Mouse (Mus musculus): Measurements from ENCODE around the gene Stap2. TPM values are rescaled to one million over a fixed set of nuclear protein-coding genes. Genes with fewer than 3 reads are reported as not detected.

The Stap2 gene
- polyA plus RNA-seq, 1 experiment from 2014 or later, result 25.4 TPM

- peaks cover 4% of the 10 kb centered on the region; the same call in 1 of the 2 replicates for H3K27me3 ChIP-seq (ENCODE audit: control insufficient read depth, insufficient read depth, low read depth, low read length)
- peaks cover 15% of the 10 kb centered on the region for H3K4me1 ChIP-seq (replicated peaks; ENCODE audit: control insufficient read depth, insufficient read depth, low read length)
- H3K27ac ChIP-seq (ENCODE audit: low read length), result peak within 1 kb of the TSS; percentile 99
- peak within 1 kb of the TSS; percentile 69 for H3K4me3 ChIP-seq (ENCODE audit: low read length)
- peaks cover 9% of the 10 kb centered on the region for H3K36me3 ChIP-seq (ENCODE audit: control insufficient read depth, insufficient read depth, low read length)
- under 1% methylated on average over 46 of the region's 46 CpGs for WGBS
- H3K9me3 ChIP-seq (ENCODE audit: control insufficient read depth, low read length), result no peaks in the 10 kb centered on the region
- H3K4me2 ChIP-seq (ENCODE audit: low read depth, low read length), result peak within 1 kb of the TSS; percentile 64
- ATAC-seq (ENCODE audit: low read depth), result peak; percentile 93
- H3K9ac ChIP-seq (ENCODE audit: low read length), result peak within 1 kb of the TSS; percentile 76
Observed at GRCm38 (mm10) chr17:55958918-55959728, 46.3 kb downstream of the Stap2 start, which contains the start of gene Yju2. TSS of gene Yju2 (plus strand) at chr17:55959099.

GRCm38 (mm10) chr17:55958584-55958886, 46.8 kb downstream of the Stap2 start:
- Histone ChIP-seq H3K36me3 (ENCODE audit: control insufficient read depth, insufficient read depth, low read length) (peaks cover 9% of the 10 kb centered on the region), H3K27me3 (ENCODE audit: control insufficient read depth, insufficient read depth, low read depth, low read length) (peaks cover 4% of the 10 kb centered on the region; the same call in 1 of the 2 replicates), H3K9ac (ENCODE audit: low read length) (peak overlapping the region; percentile 76), H3K4me1 (replicated peaks; ENCODE audit: control insufficient read depth, insufficient read depth, low read length) (peaks cover 15% of the 10 kb centered on the region), H3K27ac (ENCODE audit: low read length) (peak overlapping the region; percentile 99; the same call in 1 of the 2 replicates), H3K4me3 (ENCODE audit: low read length) (peak overlapping the region; percentile 69), H3K9me3 (ENCODE audit: control insufficient read depth, low read length) (no peaks in the 10 kb centered on the region), H3K4me2 (ENCODE audit: low read depth, low read length) (peak overlapping the region; percentile 64)
- ATAC-seq (ENCODE audit: low read depth), result no peak
- WGBS, result 26% methylated on average over 2 of the region's 2 CpGs

GRCm38 (mm10) chr17:55957726-55958583, 47.4 kb downstream of the Stap2 start:
- H3K27ac ChIP-seq (ENCODE audit: low read length), result peak overlapping the region; percentile 99; the same call in 1 of the 2 replicates
- peak overlapping the region; percentile 76 for H3K9ac ChIP-seq (ENCODE audit: low read length)
- ATAC-seq (ENCODE audit: low read depth), result no peak
- peaks cover 9% of the 10 kb centered on the region for H3K36me3 ChIP-seq (ENCODE audit: control insufficient read depth, insufficient read depth, low read length)
- H3K4me1 ChIP-seq (replicated peaks; ENCODE audit: control insufficient read depth, insufficient read depth, low read length), result peaks cover 15% of the 10 kb centered on the region
- 74% methylated on average over 13 of the region's 13 CpGs for WGBS
- no peaks in the 10 kb centered on the region for H3K9me3 ChIP-seq (ENCODE audit: control insufficient read depth, low read length)
- peaks cover 4% of the 10 kb centered on the region; the same call in 1 of the 2 replicates for H3K27me3 ChIP-seq (ENCODE audit: control insufficient read depth, insufficient read depth, low read depth, low read length)
- peak overlapping the region; percentile 64 for H3K4me2 ChIP-seq (ENCODE audit: low read depth, low read length)
- peak overlapping the region; percentile 69 for H3K4me3 ChIP-seq (ENCODE audit: low read length)

GRCm38 (mm10) chr17:55957168-55957567, 48.2 kb downstream of the Stap2 start:
- Histone ChIP-seq H3K4me3 (ENCODE audit: low read length) (no peak overlapping the region), H3K4me2 (ENCODE audit: low read depth, low read length) (no peak overlapping the region), H3K9me3 (ENCODE audit: control insufficient read depth, low read length) (no peaks in the 10 kb centered on the region), H3K36me3 (ENCODE audit: control insufficient read depth, insufficient read depth, low read length) (peaks cover 6% of the 10 kb centered on the region), H3K27ac (ENCODE audit: low read length) (no peak overlapping the region), H3K27me3 (ENCODE audit: control insufficient read depth, insufficient read depth, low read depth, low read length) (peaks cover 4% of the 10 kb centered on the region; the same call in 1 of the 2 replicates), H3K9ac (ENCODE audit: low read length) (peak overlapping the region; percentile 4; the same call in 1 of the 2 replicates), H3K4me1 (replicated peaks; ENCODE audit: control insufficient read depth, insufficient read depth, low read length) (peaks cover 15% of the 10 kb centered on the region)
- ATAC-seq (ENCODE audit: low read depth), result no peak
- WGBS, result 10% methylated on average over 9 of the region's 9 CpGs

- H3K9me3 ChIP-seq (ENCODE audit: control insufficient read depth, low read length), result no peaks in the 10 kb centered on the region
- H3K4me1 ChIP-seq (replicated peaks; ENCODE audit: control insufficient read depth, insufficient read depth, low read length), result peaks cover 15% of the 10 kb centered on the region
- H3K4me2 ChIP-seq (ENCODE audit: low read depth, low read length), result peak overlapping the region; percentile 46
- peaks cover under 1% of the 10 kb centered on the region for H3K36me3 ChIP-seq (ENCODE audit: control insufficient read depth, insufficient read depth, low read length)
- peaks cover 4% of the 10 kb centered on the region; the same call in 1 of the 2 replicates for H3K27me3 ChIP-seq (ENCODE audit: control insufficient read depth, insufficient read depth, low read depth, low read length)
- H3K4me3 ChIP-seq (ENCODE audit: low read length), result peak overlapping the region; percentile 45
- ATAC-seq (ENCODE audit: low read depth), result no peak
- 32% methylated on average over 6 of the region's 6 CpGs for WGBS
- no peak overlapping the region for H3K27ac ChIP-seq (ENCODE audit: low read length)
- peak overlapping the region; percentile 21; the same call in 1 of the 2 replicates for H3K9ac ChIP-seq (ENCODE audit: low read length)
Observed at GRCm38 (mm10) chr17:55956591-55956990, 48.8 kb downstream of the Stap2 start.

GRCm38 (mm10) chr17:55956129-55956528, 49.3 kb downstream of the Stap2 start:
- H3K4me1 ChIP-seq (replicated peaks; ENCODE audit: control insufficient read depth, insufficient read depth, low read length), result peaks cover 15% of the 10 kb centered on the region
- no peaks in the 10 kb centered on the region for H3K36me3 ChIP-seq (ENCODE audit: control insufficient read depth, insufficient read depth, low read length)
- under 1% methylated on average over 26 of the region's 26 CpGs for WGBS
- H3K9me3 ChIP-seq (ENCODE audit: control insufficient read depth, low read length), result no peaks in the 10 kb centered on the region
- H3K4me2 ChIP-seq (ENCODE audit: low read depth, low read length), result peak overlapping the region; percentile 46
- peak overlapping the region; percentile 45 for H3K4me3 ChIP-seq (ENCODE audit: low read length)
- peak overlapping the region; percentile 51 for H3K9ac ChIP-seq (ENCODE audit: low read length)
- peaks cover 4% of the 10 kb centered on the region; the same call in 1 of the 2 replicates for H3K27me3 ChIP-seq (ENCODE audit: control insufficient read depth, insufficient read depth, low read depth, low read length)
- H3K27ac ChIP-seq (ENCODE audit: low read length), result no peak overlapping the region
- peak; percentile 13; the same call in 1 of the 2 replicates for ATAC-seq (ENCODE audit: low read depth)

- 38% methylated on average over 16 of the region's 16 CpGs for WGBS
- Histone ChIP-seq H3K4me1 (replicated peaks; ENCODE audit: control insufficient read depth, insufficient read depth, low read length) (peaks cover 7% of the 10 kb centered on the region; the same call in 1 of the 2 replicates), H3K27me3 (ENCODE audit: control insufficient read depth, insufficient read depth, low read depth, low read length) (peaks cover 4% of the 10 kb centered on the region; the same call in 1 of the 2 replicates), H3K27ac (ENCODE audit: low read length) (no peak overlapping the region), H3K4me2 (ENCODE audit: low read depth, low read length) (no peak overlapping the region), H3K9ac (ENCODE audit: low read length) (no peak overlapping the region), H3K9me3 (ENCODE audit: control insufficient read depth, low read length) (no peaks in the 10 kb centered on the region), H3K36me3 (ENCODE audit: control insufficient read depth, insufficient read depth, low read length) (no peaks in the 10 kb centered on the region), H3K4me3 (ENCODE audit: low read length) (no peak overlapping the region)
- no peak for ATAC-seq (ENCODE audit: low read depth)
Observed at GRCm38 (mm10) chr17:55954229-55954628, 51.2 kb downstream of the Stap2 start.

GRCm38 (mm10) chr17:55953751-55954150, 51.6 kb downstream of the Stap2 start:
- Histone ChIP-seq H3K27ac (ENCODE audit: low read length) (no peak overlapping the region), H3K4me2 (ENCODE audit: low read depth, low read length) (no peak overlapping the region)
- ATAC-seq (ENCODE audit: low read depth), result no peak

More at GRCm38 (mm10) chr17:55953751-55954150, 51.6 kb downstream of the Stap2 start:
- Histone ChIP-seq H3K9me3 (ENCODE audit: control insufficient read depth, low read length) (no peaks in the 10 kb centered on the region), H3K4me1 (replicated peaks; ENCODE audit: control insufficient read depth, insufficient read depth, low read length) (peaks cover 7% of the 10 kb centered on the region; the same call in 1 of the 2 replicates), H3K27me3 (ENCODE audit: control insufficient read depth, insufficient read depth, low read depth, low read length) (peaks cover 4% of the 10 kb centered on the region; the same call in 1 of the 2 replicates), H3K4me3 (ENCODE audit: low read length) (no peak overlapping the region), H3K36me3 (ENCODE audit: control insufficient read depth, insufficient read depth, low read length) (no peaks in the 10 kb centered on the region), H3K9ac (ENCODE audit: low read length) (no peak overlapping the region)
- WGBS, result 69% methylated on average over 6 of the region's 6 CpGs

Data from lung, embryonic 16.5 days (tissue).